Mouse (Mus musculus) lung, adult 2 months (tissue): ENCODE data around the gene Cchcr1.

Source experiments
- CTCF ChIP-seq: fragments of 200-500 bp; IDR thresholded peaks from 2 replicates; pipeline ENCODE4 v1.5.1; 2011; ENCODE audit warnings: mild to moderate bottlenecking, low read length, control low read depth; ENCODE audit not compliant: insufficient read depth
- POLR2A ChIP-seq: fragments of 200-500 bp; IDR thresholded peaks from 2 replicates; pipeline ENCODE4 v1.6.1; 2011; ENCODE audit warnings: low read depth, mild to moderate bottlenecking, control low read depth, low read length, borderline replicate concordance; ENCODE audit errors: extremely low read depth

DNA sequence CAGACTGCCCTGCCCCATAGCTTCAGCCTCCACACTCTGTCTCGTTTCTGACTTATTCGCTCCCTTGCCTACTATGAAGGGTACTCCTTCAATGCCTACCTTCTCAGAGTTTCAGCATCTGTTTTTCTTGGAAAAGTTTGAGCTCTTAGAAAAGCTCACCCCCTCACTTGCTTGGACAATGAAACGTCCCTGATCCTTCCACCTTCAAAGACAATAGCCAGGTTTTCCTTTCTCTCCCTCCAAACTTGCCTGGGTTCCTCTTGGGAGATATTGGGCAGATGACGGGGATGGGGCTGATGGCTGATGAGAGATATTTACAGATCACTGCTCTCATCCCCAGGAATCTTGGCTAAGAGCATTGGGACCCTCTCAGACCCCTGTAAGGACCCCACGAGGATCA, 37.4 kb downstream of the Cchcr1 start:
- TF ChIP-seq POLR2A (no peak), CTCF (no peak)
